Mouse (Mus musculus) forebrain, postnatal 0 days (tissue): ENCODE measurements around the gene Aqp1. TPM values are rescaled to one million over a fixed set of nuclear protein-coding genes. Genes with fewer than 3 reads are reported as not detected.

ENCODE experiments used
- ATAC-seq: fragments of 200-750 bp; cut with Nextera tagmentation; 2 replicates; pipeline ENCODE4 v1.8.0; 2017; ENCODE audit warnings: mild to moderate bottlenecking, moderate library complexity
- DNase-seq: peaks from one replicate; pipeline ENCODE4 v3.0.0-alpha.2; 2015
- H3K27ac ChIP-seq: fragments of 300-500 bp; sonication (generic); 2 replicates; pipeline ENCODE4 v1.5.1; 2014; ENCODE audit warnings: low read depth, mild to moderate bottlenecking, antibody characterized with exemption, low read length, moderate library complexity, mixed read lengths
- H3K27me3 ChIP-seq: fragments of 300-500 bp; sonication (generic); 2 replicates; pipeline ENCODE4 v1.6.1; 2014; ENCODE audit warnings: mild to moderate bottlenecking, low read length, mixed read lengths; ENCODE audit not compliant: insufficient read depth
- H3K36me3 ChIP-seq: fragments of 300-500 bp; sonication (generic); 2 replicates; pipeline ENCODE4 v1.6.1; 2014; ENCODE audit warnings: mild to moderate bottlenecking, moderate library complexity; ENCODE audit not compliant: insufficient read depth
- H3K4me1 ChIP-seq: fragments of 300-500 bp; sonication (generic); 2 replicates; pipeline ENCODE4 v1.6.1; 2014; ENCODE audit warnings: antibody characterized with exemption; ENCODE audit not compliant: insufficient read depth
- H3K4me2 ChIP-seq: fragments of 300-500 bp; sonication (generic); 2 replicates; pipeline ENCODE4 v1.6.1; 2014; ENCODE audit warnings: low read depth, mild to moderate bottlenecking, moderate library complexity
- H3K4me3 ChIP-seq: fragments of 300-500 bp; sonication (generic); 2 replicates; pipeline ENCODE4 v1.5.1; 2014; ENCODE audit warnings: low read depth, low read length, mixed read lengths
- H3K9ac ChIP-seq: fragments of 300-500 bp; sonication (generic); 2 replicates; pipeline ENCODE4 v1.6.1; 2014; ENCODE audit warnings: mild to moderate bottlenecking
- H3K9me3 ChIP-seq: fragments of 300-500 bp; sonication (generic); 2 replicates; pipeline ENCODE4 v1.6.1; 2016; ENCODE audit warnings: low read length
- CTCF ChIP-seq: sonication (generic); IDR thresholded peaks from 2 replicates; pipeline ENCODE4 v1.5.1; 2016; ENCODE audit warnings: antibody characterized with exemption, control low read depth, low read depth
- WGBS: fragments of 180-500 bp; shearing (Covaris S2); extraction: QIAGEN DNeasy Blood & Tissue Kit; methylation state at CpG from one replicate; pipeline ENCODE4 v1.1.7; 2014; 5-methylcytosine and 5-hydroxymethylcytosine counted together
- polyA plus RNA-seq: library from polyadenylated mRNA; unstranded; fragments of >200 nt; fragmentation: Nextera tagmentation; extraction: Ambion mirVana; gene quantifications from 2 replicates; pipeline ENCODE4 v1.2.1, GENCODE M21; 2015
- total RNA-seq: library from RNA; depleted of rRNA; stranded (reverse); fragments of >200 nt; gene quantifications from 2 replicates; pipeline ENCODE4 v1.2.3, GENCODE M21; 2014

Aqp1 gene
- total and polyA plus RNA-seq, 2 experiments from 2014 or later = 11.9 to 13.0 TPM

DNA sequence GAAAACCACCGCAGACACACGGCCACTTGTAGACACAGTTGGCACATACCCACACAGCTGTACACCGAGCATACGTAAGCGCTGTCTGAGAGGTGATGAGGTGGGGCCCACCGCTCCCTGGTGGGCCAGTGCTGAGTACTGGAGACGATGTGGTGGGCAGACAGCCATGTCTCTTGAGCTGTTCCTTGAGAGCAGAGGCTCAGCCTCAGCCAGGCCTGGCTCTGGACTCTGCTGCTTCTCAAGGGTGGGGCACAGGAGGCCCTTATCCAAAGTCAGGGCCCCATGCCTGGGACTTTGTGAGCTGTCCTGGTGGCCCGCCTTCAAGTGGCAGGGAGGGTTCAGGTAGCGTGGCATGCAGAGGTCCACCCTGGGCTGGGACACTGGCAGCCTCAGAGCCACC, 6.1 kb downstream of the Aqp1 start:
- H3K4me1 ChIP-seq = no peaks in the 10 kb centered on the region
- no peak overlapping the region for H3K4me3 ChIP-seq
- ATAC-seq (no peak), DNase-seq (no peak)
- no peak overlapping the region for H3K4me2 ChIP-seq
- no peak for TF ChIP-seq CTCF
- H3K27me3 ChIP-seq = no peaks in the 10 kb centered on the region; the same call in 1 of the 2 replicates
- no peaks in the 10 kb centered on the region for H3K9me3 ChIP-seq
- no peaks in the 10 kb centered on the region for H3K36me3 ChIP-seq
- no peak overlapping the region for H3K27ac ChIP-seq
- WGBS = 55% methylated on average over 9 of the region's 9 CpGs
- H3K9ac ChIP-seq = no peak overlapping the region

DNA sequence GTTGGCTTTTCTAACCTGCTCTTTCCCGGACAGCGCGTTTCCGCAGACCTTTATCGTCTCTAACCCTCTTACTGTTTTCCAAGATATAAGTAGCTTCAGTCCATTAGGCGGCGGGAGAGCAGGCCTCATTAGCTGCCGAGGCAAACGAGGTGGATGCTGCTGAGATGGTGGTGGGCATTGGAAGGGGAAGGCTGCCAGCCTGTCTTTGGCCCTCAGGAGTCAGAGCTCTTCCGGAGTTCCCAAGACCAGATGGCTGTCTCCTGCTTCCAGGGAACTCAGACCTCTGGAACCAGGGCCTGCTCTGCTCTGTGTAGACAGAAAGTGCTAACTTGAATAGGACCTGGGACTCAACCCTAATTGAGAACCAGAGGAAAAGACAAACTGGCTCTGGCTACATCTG, 7.2 kb downstream of the Aqp1 start:
- Histone ChIP-seq H3K4me2 (no peak overlapping the region), H3K36me3 (no peaks in the 10 kb centered on the region), H3K27me3 (no peaks in the 10 kb centered on the region; the same call in 1 of the 2 replicates), H3K4me1 (no peaks in the 10 kb centered on the region), H3K4me3 (no peak overlapping the region), H3K27ac (no peak overlapping the region), H3K9me3 (no peaks in the 10 kb centered on the region), H3K9ac (no peak overlapping the region)
- ATAC-seq = no peak
- TF ChIP-seq CTCF = no peak
- WGBS = 71% methylated on average over 10 of the region's 10 CpGs
- no peak for DNase-seq

DNA sequence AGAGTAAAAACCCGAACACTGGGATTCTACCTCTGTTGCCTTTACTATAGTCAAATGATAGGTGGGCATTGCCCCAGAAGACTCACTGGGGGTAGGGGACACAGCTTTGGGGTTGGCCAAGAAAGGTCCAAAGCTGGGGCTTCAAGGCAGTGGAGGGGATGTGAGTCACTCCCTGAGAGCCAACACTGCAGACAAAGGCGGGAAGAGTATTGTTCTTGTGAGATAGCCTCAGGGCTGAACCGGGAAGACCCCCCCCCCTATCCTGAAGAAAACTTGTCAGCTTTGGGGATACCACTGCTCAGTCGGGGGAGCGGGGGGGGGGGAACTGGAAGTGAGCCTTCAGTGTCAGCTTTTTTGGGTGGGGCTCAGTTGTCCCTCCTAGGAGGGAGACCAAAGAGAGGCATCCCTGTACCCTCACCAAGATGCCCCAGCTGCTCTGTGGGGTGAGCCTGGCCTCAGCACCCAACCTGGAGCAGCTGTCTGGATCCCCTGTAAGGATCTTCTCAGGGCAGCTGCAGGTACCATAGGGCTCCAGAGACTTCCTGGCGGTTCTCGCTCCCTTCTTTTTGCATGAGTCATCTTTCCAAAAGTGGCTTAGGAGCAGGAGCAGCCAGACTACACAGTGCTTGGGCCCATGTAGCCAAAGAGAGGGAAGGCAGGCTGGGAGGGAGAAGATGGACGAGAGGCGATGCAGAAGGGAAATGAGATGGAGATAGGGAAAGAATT, 8.2 kb downstream of the Aqp1 start:
- no peak overlapping the region for H3K4me3 ChIP-seq
- H3K27ac ChIP-seq = no peak overlapping the region
- no peak for TF ChIP-seq CTCF
- no peak overlapping the region for H3K9ac ChIP-seq
- DNase-seq (no peak), ATAC-seq (no peak)
- 90% methylated on average over 9 of the region's 9 CpGs for WGBS
- H3K9me3 ChIP-seq = no peaks in the 10 kb centered on the region
- H3K27me3 ChIP-seq = no peaks in the 10 kb centered on the region; the same call in 1 of the 2 replicates
- H3K4me2 ChIP-seq = no peak overlapping the region
- H3K36me3 ChIP-seq = no peaks in the 10 kb centered on the region
- H3K4me1 ChIP-seq = no peaks in the 10 kb centered on the region

- ATAC-seq (no peak), DNase-seq (no peak)
- no peaks in the 10 kb centered on the region for H3K9me3 ChIP-seq
- no peak overlapping the region for H3K27ac ChIP-seq
- no peak overlapping the region for H3K4me3 ChIP-seq
- no peaks in the 10 kb centered on the region for H3K36me3 ChIP-seq
- H3K9ac ChIP-seq = no peak overlapping the region
- TF ChIP-seq CTCF = no peak
- H3K4me2 ChIP-seq = no peak overlapping the region
- 91% methylated on average over 10 of the region's 10 CpGs for WGBS
- H3K27me3 ChIP-seq = no peaks in the 10 kb centered on the region
- no peaks in the 10 kb centered on the region for H3K4me1 ChIP-seq
Measured at GRCm38 (mm10) chr6:55345264-55345663, 9.0 kb downstream of the Aqp1 start.

DNA sequence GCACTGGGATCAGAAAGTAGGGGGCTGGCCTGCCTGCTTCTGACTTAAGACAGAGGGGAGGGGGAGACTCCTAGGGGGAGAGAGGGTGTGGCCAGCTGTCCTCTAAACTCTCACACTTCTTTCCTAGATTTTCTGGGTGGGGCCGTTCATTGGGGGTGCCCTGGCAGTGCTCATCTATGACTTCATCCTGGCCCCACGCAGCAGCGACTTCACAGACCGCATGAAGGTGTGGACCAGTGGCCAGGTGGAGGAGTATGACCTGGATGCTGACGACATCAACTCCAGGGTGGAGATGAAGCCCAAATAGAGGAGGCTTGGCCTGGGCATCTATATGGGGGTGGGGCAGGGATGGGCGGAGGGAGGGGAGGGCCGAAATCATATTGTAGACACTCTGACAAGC, 10.3 kb downstream of the Aqp1 start:
- no peaks in the 10 kb centered on the region for H3K36me3 ChIP-seq
- H3K9ac ChIP-seq = no peak overlapping the region
- H3K27ac ChIP-seq = no peak overlapping the region
- DNase-seq (no peak), ATAC-seq (no peak)
- no peak overlapping the region for H3K4me3 ChIP-seq
- TF ChIP-seq CTCF = no peak
- 95% methylated on average over 7 of the region's 7 CpGs for WGBS
- no peaks in the 10 kb centered on the region for H3K9me3 ChIP-seq
- H3K27me3 ChIP-seq = no peaks in the 10 kb centered on the region
- no peaks in the 10 kb centered on the region for H3K4me1 ChIP-seq
- H3K4me2 ChIP-seq = no peak overlapping the region

DNA sequence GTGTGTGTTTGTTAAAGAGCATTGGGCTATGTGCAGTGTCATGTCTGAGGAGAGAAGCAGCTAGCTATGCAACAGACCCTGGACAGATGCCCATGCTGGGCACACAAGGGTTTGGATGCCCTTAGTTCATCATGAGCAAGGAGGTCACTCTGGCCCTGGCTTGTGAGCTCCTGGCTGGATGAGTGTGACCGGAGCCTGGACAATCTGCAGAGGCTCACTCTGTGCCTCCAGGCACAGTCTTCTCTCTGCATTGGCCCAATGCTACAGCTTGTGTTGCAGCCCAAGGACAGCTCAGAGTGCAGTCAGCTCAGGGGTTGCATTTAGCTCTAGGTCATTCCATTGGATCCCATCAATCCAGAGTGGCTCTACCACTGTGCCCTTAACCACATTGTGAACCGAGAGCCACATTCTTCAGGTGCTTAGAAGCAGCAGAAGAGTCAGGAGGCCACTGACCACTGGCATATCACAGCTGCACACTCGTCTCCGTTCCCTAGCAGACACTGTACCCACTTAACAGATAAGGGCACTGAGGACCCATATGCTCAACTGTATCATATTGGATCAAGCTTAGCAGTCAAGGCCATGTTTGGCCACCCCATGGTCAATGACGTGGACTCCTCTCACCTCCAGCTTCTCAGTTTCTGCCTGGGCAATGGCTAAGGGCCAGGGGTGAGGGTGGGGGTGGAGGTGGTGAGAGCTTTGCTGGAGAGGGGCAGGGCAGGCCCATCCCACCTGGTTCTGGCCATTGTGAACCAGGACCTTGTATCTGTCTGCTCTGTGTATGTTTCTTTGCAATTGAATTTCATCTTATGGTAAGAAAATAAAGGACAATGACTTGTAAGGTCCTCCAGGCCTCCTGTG, 11.7 kb downstream of the Aqp1 start:
- H3K9ac ChIP-seq = no peak overlapping the region
- H3K4me3 ChIP-seq = no peak overlapping the region
- 85% methylated on average over 5 of the region's 5 CpGs for WGBS
- H3K27ac ChIP-seq = no peak overlapping the region
- DNase-seq (no peak), ATAC-seq (no peak)
- no peaks in the 10 kb centered on the region for H3K9me3 ChIP-seq
- no peak overlapping the region for H3K4me2 ChIP-seq
- H3K27me3 ChIP-seq = no peaks in the 10 kb centered on the region
- H3K4me1 ChIP-seq = no peaks in the 10 kb centered on the region
- H3K36me3 ChIP-seq = no peaks in the 10 kb centered on the region
- TF ChIP-seq CTCF = no peak

GRCm38 (mm10) chr6:55349231-55349630, 13.0 kb downstream of the Aqp1 start:
- Histone ChIP-seq H3K27me3 (no peaks in the 10 kb centered on the region), H3K4me1 (no peaks in the 10 kb centered on the region), H3K27ac (no peak overlapping the region), H3K9me3 (no peaks in the 10 kb centered on the region), H3K4me3 (no peak overlapping the region), H3K9ac (no peak overlapping the region), H3K4me2 (no peak overlapping the region), H3K36me3 (no peaks in the 10 kb centered on the region)
- DNase-seq = no peak
- WGBS = 91% methylated on average over 4 of the region's 4 CpGs
- no peak for TF ChIP-seq CTCF
- ATAC-seq = no peak
